Mouse (Mus musculus): ENCODE results near the gene Chid1. TPM values are rescaled to one million over a fixed set of nuclear protein-coding genes. Genes with fewer than 3 reads are reported as not detected.
A peak's percentile ranks its signal among the peaks of the same experiment; 100 is the strongest.

The Chid1 gene
- polyA plus RNA-seq, 1 experiment from 2014 or later = 25.0 TPM

- Histone ChIP-seq H3K4me3 (ENCODE audit: inconsistent target) (no peak overlapping the region), H3K79me2 (ENCODE audit: inconsistent target) (no peaks in the 10 kb centered on the region), H3K27ac (no peak overlapping the region), H3K36me3 (ENCODE audit: inconsistent target) (peaks cover 19% of the 10 kb centered on the region; the same call in 1 of the 2 replicates)
- 100% methylated on average over 2 of the region's 2 CpGs for WGBS (ENCODE audit: missing documents)
Observed at GRCm38 (mm10) chr7:141506278-141506677, 33.4 kb downstream of the Chid1 start.

DNA sequence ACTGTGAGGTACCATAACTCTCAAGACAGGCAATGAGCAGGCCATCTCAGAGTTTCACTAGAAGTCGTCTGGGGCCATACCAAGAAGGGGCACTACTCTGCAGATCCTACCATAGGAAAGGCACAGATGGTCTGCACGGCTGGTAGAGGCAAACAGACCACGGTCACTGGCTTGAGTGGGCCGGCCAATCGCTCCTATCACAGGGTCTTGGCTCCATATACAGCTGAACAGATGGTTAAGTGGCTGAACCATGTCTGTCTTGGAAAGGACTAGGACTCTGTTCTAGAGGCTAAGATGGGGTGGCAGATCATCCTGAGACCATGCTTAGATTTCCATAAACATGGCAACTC lies 37.1 kb downstream of the Chid1 start:
- Histone ChIP-seq H3K36me3 (ENCODE audit: inconsistent target) (peaks cover 10% of the 10 kb centered on the region; the same call in 1 of the 2 replicates), H3K4me3 (ENCODE audit: inconsistent target) (no peak overlapping the region), H3K79me2 (ENCODE audit: inconsistent target) (no peaks in the 10 kb centered on the region), H3K27ac (no peak overlapping the region)
- 100% methylated on average over 4 of the region's 5 CpGs for WGBS (ENCODE audit: missing documents)

DNA sequence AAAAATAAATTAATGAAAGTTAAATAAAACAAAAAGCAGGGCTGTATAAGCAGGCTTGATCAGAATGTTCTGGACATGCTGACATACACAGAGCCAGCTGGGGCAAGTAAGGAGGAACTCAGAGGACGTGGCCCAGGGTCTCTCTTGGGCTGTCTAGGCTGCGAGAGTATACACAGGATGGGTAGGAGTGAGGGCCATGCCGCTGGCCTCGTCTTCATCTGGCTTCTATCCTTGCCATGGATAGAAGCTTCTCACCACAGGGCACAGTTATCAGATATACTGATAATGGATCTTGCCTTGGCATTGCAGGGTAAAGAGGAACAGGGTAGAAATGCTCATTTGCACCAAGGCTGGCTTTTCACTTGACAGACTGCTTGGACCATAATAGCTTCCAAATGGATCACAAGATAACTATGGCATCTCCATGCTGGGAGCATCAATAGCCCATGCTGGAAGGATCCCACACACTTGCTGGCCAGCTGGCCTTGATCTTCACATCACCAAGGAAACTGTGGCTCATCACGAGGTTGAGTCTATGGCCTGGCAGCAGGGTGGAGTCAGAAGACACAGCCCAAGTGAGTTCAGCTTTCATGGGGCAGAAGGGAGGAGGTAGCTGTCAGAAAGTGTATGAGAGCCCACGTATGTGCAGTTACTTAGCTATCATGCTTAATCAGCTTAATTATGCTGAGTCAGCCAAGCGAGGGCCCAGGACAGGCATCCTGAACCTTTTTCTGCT lies 37.7 kb downstream of the Chid1 start:
- H3K79me2 ChIP-seq (ENCODE audit: inconsistent target) = no peaks in the 10 kb centered on the region
- H3K27ac ChIP-seq = no peak overlapping the region
- WGBS (ENCODE audit: missing documents) = 96% methylated on average over 7 of the region's 7 CpGs
- H3K4me3 ChIP-seq (ENCODE audit: inconsistent target) = no peak overlapping the region
- peaks cover 14% of the 10 kb centered on the region; the same call in 1 of the 2 replicates for H3K36me3 ChIP-seq (ENCODE audit: inconsistent target)

DNA sequence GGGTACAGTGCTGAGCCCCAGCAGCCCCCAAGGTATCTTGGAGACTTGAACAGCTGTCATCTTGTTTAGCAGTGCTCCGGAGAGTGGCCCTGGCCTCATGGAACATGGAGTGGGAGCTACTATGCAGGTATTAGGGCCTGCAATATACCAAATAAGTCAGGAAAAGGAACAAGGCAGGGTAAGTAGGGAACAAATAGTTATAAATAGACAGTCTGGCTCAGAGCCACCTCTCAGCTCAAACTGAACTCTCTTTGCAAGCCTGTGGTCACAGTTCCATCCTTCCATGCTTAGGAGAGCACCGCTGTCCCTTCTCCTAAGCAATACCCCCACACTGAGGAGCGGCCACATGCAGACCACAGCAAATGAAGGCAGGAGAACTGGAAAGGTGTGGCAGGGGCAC lies 42.1 kb downstream of the Chid1 start:
- Histone ChIP-seq H3K27ac (no peak overlapping the region), H3K79me2 (ENCODE audit: inconsistent target) (no peaks in the 10 kb centered on the region), H3K36me3 (ENCODE audit: inconsistent target) (peaks cover 35% of the 10 kb centered on the region), H3K4me3 (ENCODE audit: inconsistent target) (no peak overlapping the region)
- WGBS (ENCODE audit: missing documents) = 75% methylated on average over 3 of the region's 3 CpGs

DNA sequence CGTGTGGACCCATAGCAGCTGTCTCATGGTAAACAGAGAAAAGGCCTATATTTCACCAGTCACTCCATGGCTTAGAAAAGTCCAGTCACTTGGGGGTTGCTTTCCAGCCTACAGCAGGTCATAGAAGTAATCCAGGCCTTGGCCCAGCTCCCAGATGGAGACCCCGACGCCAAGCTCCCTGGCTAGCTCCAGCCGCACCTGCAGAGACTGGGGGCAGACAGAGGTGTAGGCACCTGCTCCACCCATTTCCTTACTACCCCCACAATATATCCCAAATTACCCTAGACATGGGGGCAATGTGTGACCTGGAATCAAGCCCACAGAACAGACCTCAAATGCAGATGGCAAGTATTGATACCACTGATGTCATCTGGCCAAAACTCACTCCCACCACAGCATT lies 43.7 kb downstream of the Chid1 start:
- Histone ChIP-seq H3K36me3 (ENCODE audit: inconsistent target) (peaks cover 40% of the 10 kb centered on the region), H3K4me3 (ENCODE audit: inconsistent target) (no peak overlapping the region), H3K79me2 (ENCODE audit: inconsistent target) (no peaks in the 10 kb centered on the region), H3K27ac (no peak overlapping the region)
- WGBS (ENCODE audit: missing documents) = 96% methylated on average over 4 of the region's 4 CpGs

DNA sequence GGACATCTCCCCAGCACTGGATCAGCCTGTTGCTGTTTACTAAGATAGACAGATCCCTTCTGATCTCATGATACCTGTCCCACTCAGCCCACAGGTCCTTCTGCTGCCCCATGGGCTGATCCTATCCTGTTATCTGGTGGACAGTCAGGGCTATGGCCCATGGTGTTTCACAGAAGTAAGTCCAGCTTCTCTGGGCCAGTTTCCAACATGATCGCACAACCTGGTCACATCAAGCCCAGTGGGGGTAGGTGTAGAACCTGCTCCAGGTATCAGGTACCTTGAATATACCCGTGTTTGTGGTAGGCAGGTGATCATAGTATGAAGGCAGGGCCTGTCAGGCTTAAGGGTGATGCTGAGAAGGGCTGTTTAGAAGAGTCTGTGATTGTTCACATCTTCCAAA lies 44.3 kb downstream of the Chid1 start:
- Histone ChIP-seq H3K79me2 (ENCODE audit: inconsistent target) (no peaks in the 10 kb centered on the region), H3K27ac (no peak overlapping the region), H3K36me3 (ENCODE audit: inconsistent target) (peaks cover 40% of the 10 kb centered on the region), H3K4me3 (ENCODE audit: inconsistent target) (no peak overlapping the region)
- 92% methylated on average over 2 of the region's 2 CpGs for WGBS (ENCODE audit: missing documents)

- Histone ChIP-seq H3K4me3 (ENCODE audit: inconsistent target) (no peak overlapping the region), H3K36me3 (ENCODE audit: inconsistent target) (peaks cover 40% of the 10 kb centered on the region)
- WGBS (ENCODE audit: missing documents) = 83% methylated on average over 1 of the region's 1 CpGs
Observed at GRCm38 (mm10) chr7:141493729-141494128, 45.9 kb downstream of the Chid1 start.

GRCm38 (mm10) chr7:141492738-141493137 lies 46.9 kb downstream of the Chid1 start:
- H3K27ac ChIP-seq = no peak overlapping the region
- WGBS (ENCODE audit: missing documents) = 91% methylated on average over 5 of the region's 5 CpGs
- H3K36me3 ChIP-seq (ENCODE audit: inconsistent target) = peaks cover 40% of the 10 kb centered on the region
- H3K4me3 ChIP-seq (ENCODE audit: inconsistent target) = no peak overlapping the region
- no peaks in the 10 kb centered on the region for H3K79me2 ChIP-seq (ENCODE audit: inconsistent target)

More at GRCm38 (mm10) chr7:141493729-141494128, 45.9 kb downstream of the Chid1 start:
- no peak overlapping the region for H3K27ac ChIP-seq
- H3K79me2 ChIP-seq (ENCODE audit: inconsistent target) = no peaks in the 10 kb centered on the region

- 100% methylated on average over 2 of the region's 2 CpGs for WGBS (ENCODE audit: missing documents)
- peaks cover 49% of the 10 kb centered on the region for H3K36me3 ChIP-seq (ENCODE audit: inconsistent target)
- H3K4me3 ChIP-seq (ENCODE audit: inconsistent target) = no peak overlapping the region
- H3K27ac ChIP-seq = peak overlapping the region; percentile 31; the same call in 1 of the 2 replicates
- 0 out of 2 replicates have a peak, but pooled peaks cover 4% of the 10 kb centered on the region for H3K79me2 ChIP-seq (ENCODE audit: inconsistent target)
Observed at GRCm38 (mm10) chr7:141491151-141491550, 48.5 kb downstream of the Chid1 start.

GRCm38 (mm10) chr7:141487141-141487540 lies 52.5 kb downstream of the Chid1 start:
- Histone ChIP-seq H3K79me2 (ENCODE audit: inconsistent target) (peaks cover 26% of the 10 kb centered on the region; the same call in 1 of the 2 replicates), H3K4me3 (ENCODE audit: inconsistent target) (no peak overlapping the region), H3K36me3 (ENCODE audit: inconsistent target) (peaks cover 56% of the 10 kb centered on the region), H3K27ac (no peak overlapping the region)
- WGBS (ENCODE audit: missing documents) = 95% methylated on average over 7 of the region's 7 CpGs

DNA sequence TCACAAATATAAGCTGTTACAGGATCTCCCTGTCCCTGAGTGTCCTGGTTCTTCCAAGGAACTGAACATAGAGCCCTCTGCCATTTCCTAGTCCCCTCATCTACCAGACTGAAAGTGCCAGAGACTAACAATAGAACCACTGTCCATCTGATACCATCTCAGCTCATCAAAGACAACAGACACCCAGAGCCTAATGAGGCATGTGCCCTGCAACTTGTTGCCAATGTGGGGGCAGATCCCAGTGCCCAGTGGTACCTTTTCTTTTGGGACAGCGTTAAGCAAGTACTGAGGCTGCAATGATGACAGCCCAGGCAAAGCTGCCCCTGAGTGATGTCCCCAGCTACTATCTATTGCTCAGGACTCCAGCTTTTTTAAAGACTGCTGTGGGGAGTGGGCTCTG lies 53.4 kb downstream of the Chid1 start:
- Histone ChIP-seq H3K4me3 (ENCODE audit: inconsistent target) (no peak overlapping the region), H3K36me3 (ENCODE audit: inconsistent target) (peaks cover 49% of the 10 kb centered on the region; the same call in 1 of the 2 replicates), H3K27ac (no peak overlapping the region)

GRCm38 (mm10) chr7:141485606-141486005 lies 54.1 kb downstream of the Chid1 start:
- Histone ChIP-seq H3K27ac (no peak overlapping the region), H3K4me3 (ENCODE audit: inconsistent target) (no peak overlapping the region), H3K79me2 (ENCODE audit: inconsistent target) (peaks cover 30% of the 10 kb centered on the region; the same call in 1 of the 2 replicates), H3K36me3 (ENCODE audit: inconsistent target) (peaks cover 49% of the 10 kb centered on the region; the same call in 1 of the 2 replicates)
- 93% methylated on average over 2 of the region's 2 CpGs for WGBS (ENCODE audit: missing documents)

More for the DNA sequence above, 53.4 kb downstream of the Chid1 start:
- peaks cover 30% of the 10 kb centered on the region; the same call in 1 of the 2 replicates for H3K79me2 ChIP-seq (ENCODE audit: inconsistent target)
- 100% methylated on average over 1 of the region's 1 CpGs for WGBS (ENCODE audit: missing documents)

GRCm38 (mm10) chr7:141485186-141485585 lies 54.5 kb downstream of the Chid1 start:
- Histone ChIP-seq H3K27ac (no peak overlapping the region), H3K79me2 (ENCODE audit: inconsistent target) (peaks cover 32% of the 10 kb centered on the region; the same call in 1 of the 2 replicates), H3K36me3 (ENCODE audit: inconsistent target) (peaks cover 49% of the 10 kb centered on the region; the same call in 1 of the 2 replicates), H3K4me3 (ENCODE audit: inconsistent target) (no peak overlapping the region)
- WGBS (ENCODE audit: missing documents) = 75% methylated on average over 2 of the region's 2 CpGs

GRCm38 (mm10) chr7:141484186-141485120 lies 55.2 kb downstream of the Chid1 start:
- 90% methylated on average over 5 of the region's 5 CpGs for WGBS (ENCODE audit: missing documents)

More at GRCm38 (mm10) chr7:141484186-141485120, 55.2 kb downstream of the Chid1 start:
- H3K36me3 ChIP-seq (ENCODE audit: inconsistent target) = peaks cover 47% of the 10 kb centered on the region; the same call in 1 of the 2 replicates
- H3K4me3 ChIP-seq (ENCODE audit: inconsistent target) = no peak overlapping the region
- peaks cover 36% of the 10 kb centered on the region; the same call in 1 of the 2 replicates for H3K79me2 ChIP-seq (ENCODE audit: inconsistent target)
- no peak overlapping the region for H3K27ac ChIP-seq

Data from macrophage (primary cell).